Mouse (Mus musculus) lung, adult 2 months (tissue): Measurements from ENCODE around the gene Snrpa1.

Experiments
- CTCF ChIP-seq: fragments of 200-500 bp; IDR thresholded peaks from 2 replicates; pipeline ENCODE4 v1.5.1; 2011; ENCODE audit warnings: mild to moderate bottlenecking, low read length, control low read depth; ENCODE audit not compliant: insufficient read depth
- POLR2A ChIP-seq: fragments of 200-500 bp; IDR thresholded peaks from 2 replicates; pipeline ENCODE4 v1.6.1; 2011; ENCODE audit warnings: low read depth, mild to moderate bottlenecking, control low read depth, low read length, borderline replicate concordance; ENCODE audit errors: extremely low read depth

GRCm38 (mm10) chr7:66036809-66037208 lies 22.0 kb upstream of the Snrpa1 start:
- TF ChIP-seq CTCF (no peak), POLR2A (no peak)
